Mouse (Mus musculus) heart, adult 2 months (tissue): ENCODE data around the gene Rb1.

Experiments
- EP300 ChIP-seq: fragments of 200-500 bp; IDR thresholded peaks from 2 replicates; pipeline ENCODE4 v1.6.1; 2011; ENCODE audit warnings: low read depth, low read length, control low read depth; ENCODE audit not compliant: insufficient read depth
- POLR2A ChIP-seq: fragments of 200-500 bp; IDR thresholded peaks from 2 replicates; pipeline ENCODE4 v1.6.1; 2011; ENCODE audit warnings: mild to moderate bottlenecking, low read depth, low read length, control low read depth; ENCODE audit not compliant: insufficient read depth

GRCm38 (mm10) chr14:73143710-73144420, 181.8 kb downstream of the Rb1 start:
- TF ChIP-seq POLR2A (no peak), EP300 (no peak)
